Mouse (Mus musculus): ENCODE data around the gene Cwf19l1.
"Not testable (repeated sequence)": the region's sequence is repeated elsewhere in the genome, so short reads cannot be mapped to it uniquely, and the experiment has no call there.

The Cwf19l1 gene

DNA sequence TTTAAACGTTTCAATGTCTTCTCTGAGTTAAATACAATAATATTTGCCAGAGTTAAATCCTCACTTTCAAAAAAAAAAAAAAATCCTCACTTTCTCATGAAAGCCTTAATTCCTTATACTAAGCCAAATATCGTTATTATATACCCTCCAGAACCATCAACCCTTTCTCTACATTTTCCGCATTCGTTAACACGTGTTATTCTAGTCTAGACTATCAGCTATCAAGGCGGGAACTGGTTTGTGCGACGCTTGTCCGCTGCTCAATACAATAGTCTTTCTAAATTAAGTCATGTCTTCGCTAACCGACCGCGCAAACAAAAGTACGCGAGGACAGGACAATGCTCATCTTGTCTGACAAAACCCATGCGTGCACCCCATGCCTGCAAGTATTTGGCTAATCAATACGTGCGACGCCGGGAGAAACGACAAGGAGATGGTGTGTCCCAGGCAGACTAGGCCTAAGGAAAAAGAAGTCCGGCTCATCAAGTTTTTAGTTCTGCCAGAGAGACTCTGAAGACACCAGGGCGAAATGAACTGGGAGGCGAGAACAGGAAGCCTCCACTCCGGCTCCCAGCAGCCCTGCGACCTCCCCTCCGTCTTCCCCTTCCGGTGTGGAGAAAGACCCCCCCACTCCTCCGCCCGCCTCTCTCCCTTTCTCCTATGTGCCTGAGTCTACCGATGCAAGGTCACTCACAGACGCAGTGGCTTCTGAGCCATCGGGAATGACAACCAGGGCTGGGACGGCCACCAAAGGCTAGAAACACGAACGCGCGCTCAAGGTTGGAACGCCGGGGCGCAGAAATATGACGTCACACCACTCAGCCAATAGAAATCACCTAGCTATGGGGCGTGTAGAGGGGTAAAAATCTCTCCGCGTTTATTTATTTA is at the start of gene Cwf19l1:
Gene Cwf19l1 (minus strand): TSS at position 805 of the 888 bp plus-strand sequence.
- DNase-seq (ENCODE audit: low spot score in 2 of 2): peak; percentile 94

DNA sequence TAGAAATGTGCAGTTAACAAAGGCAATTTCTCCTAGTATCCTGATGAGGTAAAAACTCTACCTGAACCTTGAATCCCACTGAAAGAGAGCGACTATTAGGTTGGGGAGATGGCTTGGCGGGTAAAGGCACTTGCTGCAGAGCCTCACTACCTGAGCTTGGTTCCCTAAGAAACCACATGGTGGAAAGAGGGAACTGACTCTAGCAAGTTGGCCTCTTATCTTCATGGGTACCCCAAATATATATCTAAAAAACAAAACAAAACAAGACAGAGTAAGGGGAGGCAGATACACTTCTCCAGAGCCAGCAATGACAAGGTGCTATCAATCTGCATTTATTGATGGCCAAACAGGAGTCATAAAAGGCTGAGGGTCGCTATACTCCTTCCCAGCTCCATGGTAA is 48.3 kb upstream of the Cwf19l1 start:
- DNase-seq (ENCODE audit: low spot score in 2 of 2): no peak

DNA sequence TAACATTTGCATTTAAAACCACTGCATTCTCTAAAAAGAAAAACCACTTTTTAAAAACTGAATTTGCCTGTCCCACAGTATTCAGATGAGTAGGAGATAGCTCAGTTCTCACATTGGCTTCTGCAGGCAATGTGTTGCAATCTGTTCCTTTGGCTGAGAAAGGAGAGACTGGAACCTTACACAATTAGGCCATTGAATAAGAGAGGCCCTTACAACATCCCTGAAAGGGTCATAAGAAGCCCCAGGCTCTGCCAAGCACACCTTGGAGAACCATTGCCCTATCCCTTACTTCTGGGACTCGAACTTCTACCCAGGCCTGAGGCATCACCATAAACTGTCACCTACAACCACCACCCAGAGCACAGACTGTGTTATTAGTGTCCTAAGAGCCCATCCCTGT is 44.8 kb upstream of the Cwf19l1 start:
- no peak for DNase-seq (ENCODE audit: low spot score in 2 of 2)

DNA sequence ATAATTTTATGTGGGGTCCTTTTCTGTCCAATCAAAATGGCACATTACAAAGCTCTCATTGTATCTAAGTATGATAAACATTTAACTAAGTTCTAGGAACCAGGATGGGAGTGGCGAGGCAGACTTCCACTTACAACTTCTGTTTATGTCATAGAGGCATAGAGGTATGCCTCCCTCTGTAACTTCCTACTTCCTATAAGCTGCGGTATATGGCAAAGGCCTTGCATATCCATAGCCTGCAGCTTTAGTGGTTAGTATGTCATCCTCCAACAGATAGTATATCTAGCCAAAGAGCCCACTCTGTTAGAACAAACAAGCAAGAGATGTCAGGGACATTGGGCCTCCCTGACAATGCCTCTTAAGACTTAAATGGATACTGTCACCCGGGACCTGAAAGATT is 41.1 kb upstream of the Cwf19l1 start:
- DNase-seq (ENCODE audit: low spot score in 2 of 2): no peak

DNA sequence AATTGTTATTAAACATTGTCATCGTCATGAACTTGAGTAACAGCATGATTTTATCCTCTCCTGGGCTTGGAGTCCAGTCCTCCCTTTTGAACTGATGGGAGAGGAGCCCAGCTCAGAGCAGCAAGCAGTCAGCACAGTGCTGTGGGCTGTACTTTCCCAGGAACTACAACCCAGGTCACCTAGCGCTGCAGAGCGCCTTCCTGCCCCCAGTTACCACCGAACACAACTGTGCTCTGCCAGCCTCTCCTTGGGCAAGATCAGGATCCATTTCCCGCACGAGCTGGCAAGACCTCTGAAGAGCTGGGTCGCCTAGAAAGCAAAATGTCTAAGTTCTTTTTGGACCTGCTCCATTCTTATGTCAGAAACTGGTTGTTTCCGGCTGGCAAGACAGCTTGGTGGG is 39.2 kb upstream of the Cwf19l1 start:
- DNase-seq (ENCODE audit: low spot score in 2 of 2): no peak

DNA sequence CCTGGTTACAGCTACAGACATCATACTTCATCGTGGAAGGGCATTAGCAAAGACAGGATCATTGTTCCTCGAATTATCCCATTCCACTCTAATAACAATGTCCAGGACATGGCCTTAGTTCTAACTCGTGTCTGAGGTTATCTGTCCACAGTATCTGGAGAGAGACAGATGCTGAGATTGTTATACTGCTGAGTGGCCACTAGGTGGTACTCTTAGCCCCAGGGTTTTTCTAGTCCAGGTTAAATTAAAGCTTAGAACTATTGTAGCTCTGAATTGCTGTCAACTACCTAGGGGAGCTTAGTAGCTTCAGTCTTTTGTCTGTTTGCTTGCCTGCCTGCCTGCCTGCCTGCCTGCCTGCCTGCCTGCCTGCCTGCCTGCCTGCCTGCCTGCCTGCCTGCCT is 25.8 kb upstream of the Cwf19l1 start:
- no peak for DNase-seq (ENCODE audit: low spot score in 2 of 2)

DNA sequence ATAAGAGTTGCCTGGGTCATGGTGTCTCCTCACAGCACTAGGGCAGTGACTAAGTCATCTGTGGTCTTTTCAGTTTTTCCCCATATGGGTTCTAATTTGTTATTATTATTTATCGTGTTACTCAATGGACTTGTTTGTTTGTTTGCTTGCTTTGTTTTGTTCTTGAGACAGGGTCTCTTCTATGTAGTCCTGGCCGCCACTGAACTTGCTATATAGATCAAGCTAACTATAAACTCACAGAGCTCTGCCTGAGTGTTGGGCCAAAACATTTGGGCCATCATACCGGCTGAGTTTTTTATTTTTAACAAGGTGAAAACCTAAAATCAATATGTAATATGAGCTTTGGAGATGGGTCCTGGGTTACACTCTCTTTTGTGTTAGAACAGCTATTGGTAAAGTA is 23.7 kb upstream of the Cwf19l1 start:
- DNase-seq (ENCODE audit: low spot score in 2 of 2): no peak

DNA sequence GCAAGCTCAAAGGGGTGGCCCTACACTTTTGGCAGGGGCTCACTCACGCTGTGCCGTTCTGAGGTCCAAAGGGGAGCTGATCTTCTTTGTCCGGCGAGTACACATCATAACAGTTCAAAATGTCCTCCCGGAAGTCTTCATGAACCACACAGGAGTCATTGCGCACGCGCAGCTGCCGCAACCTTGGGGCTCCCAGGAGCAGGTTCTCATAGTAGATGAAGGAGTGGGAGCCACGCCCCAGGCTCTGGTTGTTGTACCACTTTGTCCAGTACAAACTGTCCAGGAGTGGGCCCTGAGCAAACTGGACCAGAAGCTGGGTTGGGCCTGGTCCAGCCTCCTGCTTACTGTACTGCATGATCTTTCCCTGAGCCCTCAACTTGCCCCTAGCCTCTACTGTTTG is 21.3 kb upstream of the Cwf19l1 start:
- no peak for DNase-seq (ENCODE audit: low spot score in 2 of 2)

DNA sequence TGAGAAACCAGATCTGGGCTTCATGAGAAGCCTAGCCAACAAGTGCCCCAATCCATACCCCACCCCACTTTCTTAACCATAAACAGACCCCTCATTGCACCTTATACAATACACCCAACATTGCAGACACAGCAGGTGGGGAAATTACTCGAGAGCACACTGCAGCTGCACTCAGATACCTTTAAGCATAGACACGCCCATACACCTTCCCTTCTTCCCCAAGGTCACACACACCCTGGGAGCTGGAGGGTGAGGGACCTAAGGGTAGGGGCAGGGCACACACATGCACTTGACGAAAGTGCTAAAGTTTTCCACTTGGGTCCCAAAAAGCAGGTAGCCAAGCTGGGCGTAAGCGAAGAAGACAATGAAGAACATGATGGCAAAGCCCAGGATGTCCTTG is 18.1 kb upstream of the Cwf19l1 start:
- DNase-seq (ENCODE audit: low spot score in 2 of 2): no peak

DNA sequence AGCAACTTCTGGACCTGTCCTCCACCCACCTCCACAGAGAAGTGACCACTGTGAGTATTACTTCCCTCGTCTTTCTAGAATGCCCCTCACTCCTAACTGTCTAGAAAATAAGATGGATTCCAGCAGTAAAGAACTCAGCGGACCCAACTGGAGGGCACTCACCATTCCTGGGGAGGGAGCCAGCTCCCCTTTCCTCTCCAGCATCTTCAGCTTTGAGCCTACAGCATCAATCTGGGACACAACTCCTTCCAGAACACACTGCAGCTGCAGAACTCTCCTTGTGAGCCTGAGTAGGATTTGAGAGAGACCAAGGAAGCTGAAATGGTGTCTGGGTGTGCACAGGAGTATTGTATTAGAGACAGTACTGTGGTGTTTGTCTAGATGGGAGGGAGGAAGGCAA is 13.3 kb upstream of the Cwf19l1 start:
- DNase-seq (ENCODE audit: low spot score in 2 of 2): peak in 1 of 2 experiments; percentile 6

DNA sequence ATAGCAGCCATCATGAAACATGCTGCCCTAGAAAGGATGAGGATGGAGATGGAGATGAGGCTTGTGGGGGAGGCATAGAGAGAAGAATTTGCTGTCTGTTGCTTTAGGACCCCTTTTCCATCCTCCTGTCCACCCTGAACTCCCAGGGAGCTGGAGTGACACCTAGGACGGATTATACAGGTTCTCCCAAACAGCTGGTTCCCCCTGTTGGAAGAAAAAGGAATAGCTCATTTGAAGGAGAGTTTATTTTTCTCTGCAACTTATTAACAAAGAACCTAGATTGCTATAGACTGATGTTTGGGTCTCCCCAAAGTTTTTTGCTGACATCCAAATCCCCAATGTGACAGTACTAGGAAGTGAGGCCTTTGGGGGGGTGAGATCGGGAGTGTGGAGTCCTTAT is 12.7 kb upstream of the Cwf19l1 start:
- DNase-seq (ENCODE audit: low spot score in 2 of 2): peak in 1 of 2 experiments; percentile 11

DNA sequence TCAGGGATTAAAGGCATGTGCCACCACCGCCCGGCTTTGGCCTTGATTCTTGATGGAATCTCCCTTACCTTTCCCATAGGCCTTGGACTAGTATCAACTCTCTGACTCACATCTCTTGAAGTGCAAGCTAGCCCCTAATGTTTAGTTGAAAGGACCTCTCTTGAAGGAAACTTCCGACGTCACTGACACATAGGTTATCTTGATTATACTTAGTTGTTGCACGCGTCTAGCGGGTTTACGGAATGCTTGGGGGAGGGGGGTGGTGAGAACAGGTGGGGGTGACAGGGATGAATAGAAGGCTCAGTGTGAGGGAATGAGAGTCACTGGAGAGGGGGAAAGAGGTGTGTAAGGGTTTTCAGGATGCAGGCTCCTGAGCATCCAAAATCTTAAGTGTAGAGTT is 11.3 kb upstream of the Cwf19l1 start:
- no peak for DNase-seq (ENCODE audit: low spot score in 2 of 2)

DNA sequence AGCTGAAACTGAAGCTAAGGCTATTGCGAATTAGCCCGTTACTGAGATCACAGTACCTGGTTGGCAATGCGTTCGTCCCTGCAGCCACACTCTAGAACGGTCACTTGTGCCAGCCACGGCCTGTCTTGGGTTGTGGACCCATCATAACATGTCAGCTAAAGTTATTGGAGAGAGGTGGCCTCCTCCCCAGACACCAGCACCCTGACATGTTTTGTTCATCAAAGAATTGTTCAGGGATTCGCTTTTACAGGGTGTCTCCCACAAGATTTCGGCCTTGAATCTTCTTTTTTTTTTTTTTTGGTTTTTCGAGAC is 10.8 kb upstream of the Cwf19l1 start:
- DNase-seq (ENCODE audit: low spot score in 2 of 2): no peak

DNA sequence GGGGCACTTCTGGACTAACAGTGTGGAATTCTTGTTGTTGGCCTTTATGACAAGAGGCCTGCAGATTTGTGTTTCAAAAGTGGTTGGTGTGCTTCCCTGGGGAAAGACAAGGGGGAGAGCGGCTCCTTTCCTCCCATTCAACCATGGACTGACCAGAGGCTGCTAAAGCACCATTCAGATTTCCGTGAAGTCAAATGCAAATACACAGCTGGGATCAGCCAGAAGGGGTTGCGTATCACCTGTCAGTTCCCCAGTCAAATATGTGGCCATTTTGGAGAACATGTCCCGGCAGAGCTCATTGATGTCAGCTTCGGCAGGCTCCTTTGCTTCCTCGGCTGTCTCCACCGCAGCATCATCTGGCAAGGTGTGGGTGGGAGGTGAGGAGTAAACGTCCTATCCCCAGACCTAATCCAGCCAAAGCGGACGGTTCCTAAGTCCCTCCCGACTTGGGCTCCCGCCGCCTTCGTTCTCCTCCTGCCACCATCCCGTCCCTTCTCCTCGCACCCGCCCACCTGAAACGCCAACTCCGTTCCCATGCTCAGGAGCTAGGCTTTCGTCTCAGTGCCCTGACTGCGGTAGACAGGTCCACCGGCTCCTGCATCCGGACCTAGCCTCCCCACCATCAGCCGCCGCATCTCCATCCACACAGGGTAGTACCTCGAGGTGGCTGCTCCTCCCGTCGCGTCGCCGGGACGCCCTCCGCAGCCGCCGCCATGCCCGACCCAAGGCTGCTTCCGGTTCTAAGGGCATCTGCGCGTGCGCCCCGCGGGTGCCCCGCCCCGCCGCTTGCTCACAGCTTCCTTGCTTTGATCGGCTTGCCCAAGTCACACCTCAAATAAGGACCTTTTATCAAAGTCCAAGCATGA is 10.3 kb upstream of the Cwf19l1 start, which contains the start of gene Bloc1s2:
Gene Bloc1s2 (minus strand): TSS at position 745 of the 866 bp plus-strand sequence.
- peak; percentile 91 to 92 for DNase-seq (ENCODE audit: low spot score in 2 of 2)

DNA sequence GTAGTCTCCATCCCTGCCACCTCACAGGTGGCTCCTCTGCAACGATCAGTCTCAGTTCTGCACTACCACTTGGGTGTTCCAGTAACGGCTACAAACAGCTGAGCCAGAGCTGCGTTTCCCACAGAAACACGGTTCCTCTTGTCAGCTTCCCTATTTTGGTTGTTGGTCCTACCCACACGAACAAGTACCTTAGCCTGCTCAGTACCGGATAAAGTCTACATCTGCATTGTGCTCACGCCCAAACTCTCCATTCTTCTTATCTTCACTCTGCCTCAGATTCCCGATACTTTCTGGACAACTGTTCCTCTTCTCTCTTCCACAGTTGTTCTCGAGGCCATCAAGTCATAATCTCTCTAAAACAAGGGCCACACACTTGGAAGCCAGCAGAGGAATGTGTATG is 8.7 kb upstream of the Cwf19l1 start:
- DNase-seq (ENCODE audit: low spot score in 2 of 2): no peak

DNA sequence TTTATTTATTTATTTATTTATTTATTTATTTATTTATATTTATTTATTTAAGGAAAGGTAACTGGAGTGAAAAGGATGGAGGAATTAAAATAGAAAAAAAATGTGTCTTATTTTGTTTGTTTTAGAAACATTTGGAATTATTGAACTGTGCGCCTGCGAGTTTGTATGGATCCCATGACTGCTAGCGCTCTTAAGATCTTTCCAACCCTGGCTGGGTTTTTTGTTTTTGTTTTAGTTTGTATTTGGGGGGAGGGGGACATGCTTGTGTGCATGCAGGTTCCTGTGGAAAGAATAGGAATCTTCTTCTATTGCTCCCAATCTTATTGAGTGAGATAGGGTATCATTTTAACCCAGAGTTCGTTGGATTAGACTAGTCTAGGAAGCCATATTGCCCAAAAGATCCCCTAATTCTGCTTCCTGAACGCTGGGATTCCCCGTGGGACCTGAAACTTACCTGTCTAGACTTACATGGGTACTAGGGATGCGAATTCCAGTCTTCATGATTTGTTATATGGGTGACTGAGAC is 347 bp upstream of the Cwf19l1 start:
- DNase-seq (ENCODE audit: low spot score in 2 of 2): no peak

DNA sequence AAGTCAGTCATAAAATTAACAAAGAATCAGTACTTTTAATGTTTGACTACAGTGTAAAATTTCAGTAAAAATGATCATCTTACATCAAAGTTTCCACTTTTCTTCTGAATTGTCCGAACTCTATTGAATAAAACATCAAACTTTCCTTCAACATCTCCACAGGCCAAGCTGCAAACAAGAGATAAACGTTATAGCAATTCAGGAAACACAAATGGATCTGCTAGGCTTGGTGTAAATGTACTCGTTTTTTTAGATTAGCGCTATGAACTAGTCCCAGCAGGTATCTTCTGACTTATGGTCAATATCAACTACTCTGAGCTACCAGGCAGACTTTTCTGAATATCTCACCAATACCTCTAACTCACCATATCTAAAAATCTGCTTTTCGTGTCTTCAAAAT is 2.8 kb downstream of the Cwf19l1 start:
- no peak for DNase-seq (ENCODE audit: low spot score in 2 of 2)

DNA sequence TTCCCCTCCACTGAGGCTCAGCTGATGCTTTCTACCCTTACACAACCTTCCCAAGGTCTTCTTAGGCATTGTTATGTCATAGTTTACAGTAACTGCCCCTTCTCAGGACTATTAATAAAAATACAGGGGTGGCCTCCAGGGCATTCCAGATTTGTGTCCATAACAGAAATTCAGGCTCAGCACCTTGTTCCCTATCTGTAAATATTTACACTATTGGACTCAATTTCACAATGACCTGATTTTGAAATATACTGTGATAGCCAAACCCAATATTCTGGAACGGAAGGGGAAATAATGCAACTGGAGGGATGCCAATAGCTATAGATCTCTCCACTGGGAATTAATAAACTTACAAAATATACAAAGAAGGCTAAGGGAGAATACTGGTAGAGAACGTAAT is 7.1 kb downstream of the Cwf19l1 start:
- DNase-seq (ENCODE audit: low spot score in 2 of 2): no peak

DNA sequence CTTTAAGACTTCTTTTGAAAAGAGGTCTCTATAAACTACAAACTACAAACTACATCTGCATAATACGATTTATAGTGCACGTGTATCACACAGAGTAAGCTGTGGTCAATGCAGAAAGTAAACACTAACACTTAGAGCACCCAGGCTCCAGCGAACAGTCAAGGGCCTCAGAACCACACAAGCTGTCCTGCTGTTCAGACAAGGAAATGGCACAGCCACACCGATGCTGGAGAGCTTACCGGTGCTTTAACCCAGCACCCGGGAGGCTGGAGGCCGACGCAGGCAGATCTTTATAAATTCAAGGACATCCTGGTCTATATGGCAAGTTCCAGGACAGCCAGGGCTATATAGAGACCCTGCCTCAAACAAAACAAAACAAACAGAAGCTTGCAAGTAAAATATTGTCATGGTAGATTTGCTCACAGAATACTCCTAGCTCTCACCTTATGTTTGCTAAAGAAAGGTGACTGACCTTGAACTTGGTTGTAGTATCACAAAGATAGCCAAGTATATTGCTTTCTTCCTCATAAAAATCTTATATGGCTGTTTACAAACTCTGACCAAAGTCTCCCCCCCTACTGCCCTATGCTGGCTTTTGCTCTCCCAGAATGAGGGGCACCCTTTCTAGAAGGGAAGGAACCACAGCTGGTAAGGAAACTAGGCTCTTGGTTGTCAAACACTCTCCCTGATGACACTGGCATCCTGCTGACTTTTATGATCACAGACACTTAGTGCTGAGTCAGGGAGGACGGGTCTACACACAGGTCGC is 7.8 kb downstream of the Cwf19l1 start:
- no peak for DNase-seq (ENCODE audit: low spot score in 2 of 2)

DNA sequence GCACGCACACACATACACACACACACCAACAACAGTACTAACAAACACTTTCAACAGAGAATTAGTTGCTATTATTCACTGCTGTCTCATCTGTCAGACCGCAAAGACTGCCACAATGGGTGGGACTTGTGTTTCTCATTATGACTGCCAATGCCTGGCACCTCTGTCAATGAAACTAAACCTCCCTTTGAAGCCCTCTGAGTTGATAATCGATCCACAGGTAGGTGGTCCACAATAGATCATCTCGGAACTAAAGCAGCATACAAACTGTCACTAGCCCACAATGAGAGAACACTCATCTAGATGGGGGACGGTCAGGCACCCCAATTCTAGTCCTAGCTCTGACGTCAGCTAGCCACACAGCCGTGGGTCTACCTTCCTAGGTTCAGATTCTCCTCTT is 14.5 kb downstream of the Cwf19l1 start:
- no peak for DNase-seq (ENCODE audit: low spot score in 2 of 2)

DNA sequence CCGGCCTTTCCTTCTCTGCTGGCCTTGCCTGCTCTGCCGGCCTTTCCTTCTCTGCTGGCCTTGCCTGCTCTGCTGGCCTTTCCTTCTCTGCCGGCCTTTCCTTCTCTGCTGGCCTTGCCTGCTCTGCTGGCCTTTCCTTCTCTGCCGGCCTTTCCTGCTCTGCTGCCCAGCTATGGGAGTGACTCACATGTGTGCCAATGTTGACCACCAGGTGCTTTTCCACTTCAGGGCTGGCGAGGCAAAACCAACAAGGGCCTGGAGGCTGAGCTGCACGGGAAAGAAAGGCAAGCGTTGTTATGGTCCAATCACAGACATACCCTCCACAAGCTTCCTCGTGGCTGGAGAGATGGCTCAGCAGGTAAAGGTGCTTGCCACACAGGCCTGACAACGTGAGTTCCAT is 15.0 kb downstream of the Cwf19l1 start:
- DNase-seq (ENCODE audit: low spot score in 2 of 2): not testable (repeated sequence)

DNA sequence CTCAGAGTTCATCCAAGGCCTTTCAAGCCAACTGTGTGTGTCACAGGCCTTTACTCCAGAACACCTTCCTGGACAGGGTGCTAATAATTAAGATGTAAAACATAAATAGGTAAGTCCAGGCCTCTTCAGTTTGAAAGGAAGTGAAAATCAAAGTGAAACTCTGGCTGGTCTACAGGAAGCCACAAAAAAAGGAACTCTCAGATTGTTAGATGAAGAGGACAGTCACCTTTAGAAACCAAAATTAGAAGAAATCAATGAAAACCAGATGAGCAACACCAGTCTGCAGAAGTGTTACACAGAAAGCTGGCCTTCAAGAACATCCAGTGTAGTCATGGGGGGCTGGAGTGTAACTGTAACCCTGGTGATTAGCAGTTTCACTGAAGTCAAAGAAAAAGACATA is 17.9 kb downstream of the Cwf19l1 start:
- DNase-seq (ENCODE audit: low spot score in 2 of 2): no peak

Measured in right cerebral cortex, postnatal 10 days (tissue).